11 mouse cellular contexts compared by ENCODE assay signal in the genomic region with DNA sequence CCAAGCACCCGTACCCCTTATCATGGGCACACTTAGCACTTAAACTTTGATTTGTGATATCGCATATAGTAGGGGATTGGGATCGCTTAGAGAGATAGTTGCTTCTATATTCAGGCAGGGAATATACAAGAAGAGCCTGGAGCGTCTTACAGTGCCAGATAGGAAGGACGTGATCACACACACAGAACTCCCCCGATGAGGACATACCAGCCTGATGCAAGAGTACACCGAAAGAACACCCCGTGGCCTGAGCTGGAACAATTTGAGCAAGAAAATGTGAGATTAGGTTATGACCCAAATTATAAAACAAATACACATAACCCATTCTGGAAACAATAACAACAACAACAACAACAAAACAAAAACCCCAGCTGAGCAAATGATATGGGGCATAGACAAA.
"Had no signal": no experiment of that assay in that cellular context is flagged by ENCODE, and none has a peak within 500 bp of the region (broad histone marks: within the 10 kb centered on the region; RNA-seq: fewer than 3 reads in every experiment).

No protein-coding gene starts in this region.

- H3K9me3 ChIP-seq: kidney, embryonic 15.5 days; limb, embryonic 10.5 days; liver, embryonic 12.5 days; midbrain, embryonic 13.5 days; stomach, embryonic 15.5 days had no signal

- H3K9ac ChIP-seq: kidney, embryonic 15.5 days; liver, embryonic 12.5 days; midbrain, embryonic 13.5 days; stomach, embryonic 15.5 days had no signal

- DNase-seq: kidney, postnatal 25 days; right cerebral cortex, postnatal 14 days; thymus, adult 2 months; thymus, postnatal 25 days had no signal

- H3K36me3 ChIP-seq: kidney, embryonic 15.5 days; limb, embryonic 10.5 days; liver, embryonic 12.5 days; midbrain, embryonic 13.5 days; stomach, embryonic 15.5 days had no signal

- H3K4me2 ChIP-seq: kidney, embryonic 15.5 days; liver, embryonic 12.5 days; midbrain, embryonic 13.5 days; stomach, embryonic 15.5 days had no signal

- H3K4me1 ChIP-seq: stomach, embryonic 15.5 days had no signal

- H3K4me3 ChIP-seq: kidney, embryonic 15.5 days; left cerebral cortex, adult 2 months; limb, embryonic 10.5 days; liver, embryonic 12.5 days; midbrain, embryonic 13.5 days; stomach, embryonic 15.5 days had no signal

- ATAC-seq: liver, embryonic 12.5 days; midbrain, embryonic 13.5 days had no signal

- H3K27ac ChIP-seq: kidney, embryonic 15.5 days; left cerebral cortex, adult 2 months; liver, embryonic 12.5 days; macrophage; midbrain, embryonic 13.5 days; stomach, embryonic 15.5 days had no signal

- H3K27me3 ChIP-seq: kidney, embryonic 15.5 days; liver, embryonic 12.5 days; midbrain, embryonic 13.5 days; stomach, embryonic 15.5 days had no signal
